Mouse (Mus musculus) right cerebral cortex, postnatal 10 days (tissue): ENCODE measurements around the gene Klhl12.
A peak's percentile ranks its signal among the peaks of the same experiment; 100 is the strongest.
"Not testable (repeated sequence)": the region's sequence is repeated elsewhere in the genome, so short reads cannot be mapped to it uniquely, and the experiment has no call there.

Source experiments
- DNase-seq, 2 experiments: peaks; one replicate each; pipeline ENCODE4 v3.0.0; 2021; ENCODE audit warnings: low spot score in 2 of 2

The Klhl12 gene

GRCm38 (mm10) chr1:134448537-134448936, 6.8 kb upstream of the Klhl12 start:
- DNase-seq: not testable (repeated sequence)

GRCm38 (mm10) chr1:134450201-134450600, 5.1 kb upstream of the Klhl12 start:
- DNase-seq: no peak

GRCm38 (mm10) chr1:134450986-134451385, 4.3 kb upstream of the Klhl12 start:
- peak; percentile 36 to 41 for DNase-seq

GRCm38 (mm10) chr1:134456060-134456459, 729 bp downstream of the Klhl12 start:
- DNase-seq: no peak

- no peak for DNase-seq
Observed at GRCm38 (mm10) chr1:134458139-134458727, 2.9 kb downstream of the Klhl12 start.

GRCm38 (mm10) chr1:134460294-134461284, 5.3 kb downstream of the Klhl12 start:
- DNase-seq: no peak

GRCm38 (mm10) chr1:134484623-134485022, 29.3 kb downstream of the Klhl12 start:
- DNase-seq: no peak

- DNase-seq: no peak
Observed at GRCm38 (mm10) chr1:134490903-134491801, 35.8 kb downstream of the Klhl12 start.

- no peak for DNase-seq
Observed at GRCm38 (mm10) chr1:134492276-134492675, 36.9 kb downstream of the Klhl12 start.

- no peak for DNase-seq
Observed at GRCm38 (mm10) chr1:134493496-134493895, 38.2 kb downstream of the Klhl12 start.

GRCm38 (mm10) chr1:134493956-134494355, 38.6 kb downstream of the Klhl12 start:
- no peak for DNase-seq

GRCm38 (mm10) chr1:134494428-134495215, 39.3 kb downstream of the Klhl12 start, which contains the start of gene Rabif:
Gene Rabif, plus strand, starts transcription at chr1:134494648.
- DNase-seq: peak; percentile 99

GRCm38 (mm10) chr1:134495216-134495539, 39.8 kb downstream of the Klhl12 start:
- no peak for DNase-seq

- DNase-seq: no peak
Observed at GRCm38 (mm10) chr1:134495991-134496390, 40.7 kb downstream of the Klhl12 start.

- no peak for DNase-seq
Observed at GRCm38 (mm10) chr1:134500916-134501315, 45.6 kb downstream of the Klhl12 start.

- no peak for DNase-seq
Observed at GRCm38 (mm10) chr1:134506201-134506600, 50.9 kb downstream of the Klhl12 start.

- DNase-seq: no peak
Observed at GRCm38 (mm10) chr1:134510018-134510417, 54.7 kb downstream of the Klhl12 start.

- DNase-seq: no peak
Observed at GRCm38 (mm10) chr1:134512183-134512582, 56.9 kb downstream of the Klhl12 start.

- no peak for DNase-seq
Observed at GRCm38 (mm10) chr1:134512584-134512983, 57.3 kb downstream of the Klhl12 start.

GRCm38 (mm10) chr1:134513312-134513860, 58.1 kb downstream of the Klhl12 start:
- DNase-seq: no peak
